ENCODE assay signal across 8 mouse cellular contexts in genomic region chr2:104815561-104816370, GRCm38 (mm10). TPM values are rescaled to one million over a fixed set of nuclear protein-coding genes. Genes with fewer than 3 reads are reported as not detected.
DNase-seq lines count a peak whose midpoint lies in the region; ATAC-seq lines count a peak whose summit lies in the region.

No protein-coding gene starts in this region.

- H3K4me1 ChIP-seq in forebrain, embryonic 16.5 days (replicated peaks; ENCODE audit: control insufficient read depth, insufficient read depth, low read length), result peaks cover 20% of the 10 kb centered on the region
- peaks cover 2% of the 10 kb centered on the region; the same call in 1 of the 2 replicates for H3K4me1 ChIP-seq in hindbrain, embryonic 11.5 days (replicated peaks; ENCODE audit: control insufficient read depth, insufficient read depth, low read length)

- peak overlapping the region; percentile 82 for H3K4me2 ChIP-seq in forebrain, embryonic 16.5 days (ENCODE audit: low read length)
- H3K4me2 ChIP-seq in hindbrain, embryonic 11.5 days (replicated peaks; ENCODE audit: low read depth, low read length), result peak overlapping the region; percentile 55

- H3K36me3 ChIP-seq in forebrain, embryonic 16.5 days (ENCODE audit: control insufficient read depth, insufficient read depth), result no peaks in the 10 kb centered on the region
- H3K36me3 ChIP-seq in hindbrain, embryonic 11.5 days (ENCODE audit: control insufficient read depth, insufficient read depth, low read length), result no peaks in the 10 kb centered on the region

- no peaks in the 10 kb centered on the region for H3K27me3 ChIP-seq in forebrain, embryonic 16.5 days (replicated peaks; ENCODE audit: control insufficient read depth, insufficient read depth, low read length)
- H3K27me3 ChIP-seq in hindbrain, embryonic 11.5 days (ENCODE audit: control insufficient read depth, insufficient read depth, low read length), result no peaks in the 10 kb centered on the region

- H3K9me3 ChIP-seq in forebrain, embryonic 16.5 days (ENCODE audit: control insufficient read depth, low read length), result no peaks in the 10 kb centered on the region
- no peaks in the 10 kb centered on the region for H3K9me3 ChIP-seq in hindbrain, embryonic 11.5 days (ENCODE audit: control insufficient read depth, low read length)

- H3K9ac ChIP-seq in forebrain, embryonic 16.5 days (replicated peaks; ENCODE audit: low read depth, low read length), result peak overlapping the region; percentile 100
- H3K9ac ChIP-seq in hindbrain, embryonic 11.5 days (ENCODE audit: low read depth, low read length), result peak overlapping the region; percentile 86

- 0% methylated on average over 33 of the region's 33 CpGs for WGBS in forebrain, embryonic 16.5 days
- WGBS in hindbrain, embryonic 11.5 days, result 0% methylated on average over 33 of the region's 33 CpGs

- H3K4me3 ChIP-seq in forebrain, embryonic 16.5 days (replicated peaks; ENCODE audit: low read length), result peak overlapping the region; percentile 95
- H3K4me3 ChIP-seq in hindbrain, embryonic 11.5 days (ENCODE audit: low read depth, low read length), result peak overlapping the region; percentile 77

- peak; percentile 27 for DNase-seq in cerebellum, adult 11 months
- DNase-seq in cerebellum, postnatal 14 days, result no peak
- DNase-seq in c-Kit-positive CD71-negative TER-119-negative erythroid progenitor cells, embryonic 14.5 days (ENCODE audit: low read depth), result peak; percentile 62
- peak; percentile 71 for DNase-seq in hindbrain, embryonic 11.5 days (ENCODE audit: low spot score)
- peak; percentile 7 to 27 for DNase-seq in left cerebral cortex, adult 18-20 months (ENCODE audit: low spot score in 2 of 2)
- peak; percentile 12 to 38 for DNase-seq in spleen, adult 18-20 months

- peak overlapping the region; percentile 98 for H3K27ac ChIP-seq in forebrain, embryonic 16.5 days (ENCODE audit: low read length)
- peak overlapping the region; percentile 91 for H3K27ac ChIP-seq in hindbrain, embryonic 11.5 days (ENCODE audit: low read depth, low read length)

- peak; percentile 17 for ATAC-seq in forebrain, embryonic 16.5 days
- ATAC-seq in hindbrain, embryonic 11.5 days (ENCODE audit: low FRiP score), result peak; percentile 51
- ATAC-seq in megakaryocyte, adult 5-6 weeks (ENCODE audit: poor library complexity, severe bottlenecking), result 0 out of 2 replicates have a peak, but pooled peaks have one; percentile 5

RNA-seq across cellular contexts. Expression of gene Qser1, which starts 0.8 kb away (rescaled TPM):
- polyA plus RNA-seq in forebrain, embryonic 16.5 days (2015; fragmentation: Nextera tagmentation; extraction: Ambion mirVana), result 11.1 and 12.2 TPM in 2 replicates
- polyA plus RNA-seq in hindbrain, embryonic 11.5 days (2014; fragmentation: Nextera tagmentation; extraction: Ambion mirVana), result 14.1 and 19.6 TPM in 2 replicates
- total RNA-seq in left cerebral cortex, adult 18-20 months (2021), result 1 to 10 TPM; 9.0 to 9.5 TPM
- 25.6 and 26.5 TPM in 2 replicates for total RNA-seq in megakaryocyte, adult 5-6 weeks (2015)
- total RNA-seq in megakaryocyte, adult 5-6 weeks (2017), result 6.8 and 9.7 TPM in 2 replicates

RNA-seq across cellular contexts. Expression of gene Prrg4, which starts 33.9 kb away (rescaled TPM):
- 0.38 and 0.43 TPM in 2 replicates for polyA plus RNA-seq in forebrain, embryonic 16.5 days (2015; fragmentation: Nextera tagmentation; extraction: Ambion mirVana)
- polyA plus RNA-seq in hindbrain, embryonic 11.5 days (2014; fragmentation: Nextera tagmentation; extraction: Ambion mirVana), result 0.39 and 1.4 TPM in 2 replicates
- under 1 TPM; 0.56 to 0.68 TPM for total RNA-seq in left cerebral cortex, adult 18-20 months (2021)
- total RNA-seq in megakaryocyte, adult 5-6 weeks (2015), result 0.09 TPM in 1 of 2 replicates, not detected in the other
- 0.15 and 0.16 TPM in 2 replicates for total RNA-seq in megakaryocyte, adult 5-6 weeks (2017)

RNA-seq across cellular contexts. Expression of gene Ccdc73, which starts 51.8 kb away (rescaled TPM):
- polyA plus RNA-seq in forebrain, embryonic 16.5 days (2015; fragmentation: Nextera tagmentation; extraction: Ambion mirVana), result 5.3 and 7.0 TPM in 2 replicates
- polyA plus RNA-seq in hindbrain, embryonic 11.5 days (2014; fragmentation: Nextera tagmentation; extraction: Ambion mirVana), result 5.8 and 7.6 TPM in 2 replicates
- 1 to 10 TPM; 1.4 to 1.5 TPM for total RNA-seq in left cerebral cortex, adult 18-20 months (2021)
- 2.2 and 7.2 TPM in 2 replicates for total RNA-seq in megakaryocyte, adult 5-6 weeks (2015)
- total RNA-seq in megakaryocyte, adult 5-6 weeks (2017), result 6.5 and 8.5 TPM in 2 replicates

Comparison
In these comparisons a context has a peak if more than half of its experiments do, and no peak if none do; other contexts are left out.
1. DNase-seq: peak in cerebellum, adult 11 months (single experiment), c-Kit-positive CD71-negative TER-119-negative erythroid progenitor cells, embryonic 14.5 days (single experiment), hindbrain, embryonic 11.5 days (single experiment), left cerebral cortex, adult 18-20 months (2 of 2) and spleen, adult 18-20 months (2 of 2); none in cerebellum, postnatal 14 days (0 of 2).
2. Peak in every context shown above with its lines, with median percentiles within 50 percentile points of each other: ATAC-seq.